Mouse (Mus musculus) liver, postnatal 0 days (tissue): ENCODE data around the gene Retreg3. TPM values are rescaled to one million over a fixed set of nuclear protein-coding genes. Genes with fewer than 3 reads are reported as not detected.

Experiments used
- ATAC-seq: fragments of 200-750 bp; cut with Nextera tagmentation; 2 replicates; pipeline ENCODE4 v1.8.0; 2017; ENCODE audit warnings: mild to moderate bottlenecking, moderate library complexity
- DNase-seq: peaks from one replicate; pipeline ENCODE4 v3.0.0-alpha.2; 2016
- H3K27ac ChIP-seq: fragments of 300-500 bp; sonication (generic); 2 replicates; pipeline ENCODE4 v1.5.1; 2014; ENCODE audit warnings: antibody characterized with exemption, moderate library complexity, mild to moderate bottlenecking, low read depth
- H3K27me3 ChIP-seq: fragments of 300-500 bp; sonication (generic); 2 replicates; pipeline ENCODE4 v1.6.1; 2014; ENCODE audit warnings: low read length, control low read depth, mixed read lengths; ENCODE audit not compliant: insufficient read depth
- H3K36me3 ChIP-seq: fragments of 300-500 bp; sonication (generic); replicated peaks from 2 replicates; pipeline ENCODE4 v1.6.1; 2014; ENCODE audit warnings: mild to moderate bottlenecking, control low read depth, low read length, moderate library complexity, mixed read lengths; ENCODE audit not compliant: insufficient read depth
- H3K4me1 ChIP-seq: fragments of 300-500 bp; sonication (generic); 2 replicates; pipeline ENCODE4 v1.6.1; 2014; ENCODE audit warnings: antibody characterized with exemption, mild to moderate bottlenecking, control low read depth; ENCODE audit not compliant: insufficient read depth
- H3K4me2 ChIP-seq: fragments of 300-500 bp; sonication (generic); 2 replicates; pipeline ENCODE4 v1.6.1; 2014; ENCODE audit warnings: low read depth, mild to moderate bottlenecking, low read length, moderate library complexity, mixed read lengths
- H3K4me3 ChIP-seq: fragments of 300-500 bp; sonication (generic); 2 replicates; pipeline ENCODE4 v1.5.1; 2014; ENCODE audit warnings: low read depth, low read length
- H3K9ac ChIP-seq: fragments of 300-500 bp; sonication (generic); replicated peaks from 2 replicates; pipeline ENCODE4 v1.6.1; 2014; ENCODE audit warnings: mild to moderate bottlenecking, moderate library complexity
- H3K9me3 ChIP-seq: fragments of 300-500 bp; sonication (generic); 2 replicates; pipeline ENCODE4 v1.6.1; 2016; ENCODE audit warnings: mild to moderate bottlenecking, control low read depth, low read length, mixed read lengths
- CTCF ChIP-seq: sonication (generic); IDR thresholded peaks from 2 replicates; pipeline ENCODE4 v1.5.1; 2016; ENCODE audit warnings: antibody characterized with exemption, low read depth
- EP300 ChIP-seq: IDR thresholded peaks from 2 replicates; pipeline ENCODE4 v1.6.1; 2016; ENCODE audit warnings: antibody characterized with exemption, low read depth, mild to moderate bottlenecking
- WGBS: fragments of 180-500 bp; shearing (Covaris S2); extraction: QIAGEN DNeasy Blood & Tissue Kit; methylation state at CpG from one replicate; pipeline ENCODE4 v1.1.7; 2014; ENCODE audit not compliant: insufficient replicate concordance; 5-methylcytosine and 5-hydroxymethylcytosine counted together
- polyA plus RNA-seq: library from polyadenylated mRNA; unstranded; fragments of >200 nt; fragmentation: Nextera tagmentation; extraction: Ambion mirVana; gene quantifications from 2 replicates; pipeline ENCODE4 v1.2.1, GENCODE M21; 2015

The Retreg3 gene
- polyA plus RNA-seq, 1 experiment from 2014 or later = 9.4 TPM

DNA sequence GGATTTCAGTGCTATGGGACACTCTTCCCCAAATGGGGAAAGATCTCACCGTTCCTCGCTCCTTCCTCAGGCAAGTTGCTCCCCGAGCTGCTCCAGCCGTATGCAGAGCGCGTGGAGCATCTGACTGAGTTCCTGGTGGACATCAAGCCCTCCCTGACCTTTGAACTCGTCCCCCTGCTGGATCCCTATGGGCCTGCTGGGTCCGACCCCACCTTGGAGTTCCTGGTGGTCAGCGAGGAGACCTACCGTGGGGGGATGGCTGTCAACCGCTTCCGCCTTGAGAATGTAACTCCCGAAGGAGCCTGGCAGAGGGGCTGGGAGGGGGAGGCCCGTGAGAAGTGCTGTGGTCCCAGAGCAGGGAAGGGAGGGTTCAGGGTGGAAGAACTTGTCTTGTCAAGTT, 35.4 kb downstream of the Retreg3 start:
- ATAC-seq = no peak
- TF ChIP-seq CTCF = no peak
- TF ChIP-seq EP300 = no peak
- no peak overlapping the region for H3K4me3 ChIP-seq

DNA sequence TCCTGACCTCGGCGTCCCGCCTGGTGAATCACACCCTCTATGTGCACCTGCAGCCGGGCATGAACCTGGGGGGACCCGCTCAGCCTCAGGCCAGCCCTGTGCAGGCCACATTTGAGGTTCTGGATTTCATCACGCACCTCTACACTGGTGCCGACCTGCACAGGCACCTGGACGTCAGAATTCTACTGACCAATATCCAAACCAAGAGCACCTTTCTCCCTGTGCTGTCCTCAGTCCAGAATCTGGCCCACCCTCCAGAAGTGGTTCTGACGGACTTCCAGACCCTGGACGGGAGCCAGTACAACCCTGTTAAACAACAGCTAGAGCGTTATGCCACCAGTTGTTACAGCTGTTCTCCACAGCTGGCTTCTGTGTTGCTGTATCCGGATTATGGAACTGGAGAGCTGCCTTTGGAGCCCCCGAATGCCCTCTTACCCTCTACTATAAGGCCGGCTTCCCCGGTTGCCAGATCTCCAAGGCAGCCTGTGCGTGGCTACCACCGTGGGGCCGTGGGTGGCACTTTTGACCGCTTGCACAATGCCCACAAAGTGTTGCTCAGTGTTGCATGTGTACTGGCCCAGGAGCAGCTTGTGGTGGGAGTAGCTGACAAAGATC, 36.5 kb downstream of the Retreg3 start:
- peaks cover 47% of the 10 kb centered on the region for H3K4me1 ChIP-seq
- TF ChIP-seq CTCF (no peak), EP300 (no peak)
- H3K9me3 ChIP-seq = no peaks in the 10 kb centered on the region
- peak overlapping the region; percentile 93 for H3K27ac ChIP-seq
- 22% methylated on average over 19 of the region's 19 CpGs for WGBS
- peaks cover 23% of the 10 kb centered on the region for H3K27me3 ChIP-seq
- peak overlapping the region; percentile 86 for H3K9ac ChIP-seq
- H3K4me2 ChIP-seq = peak overlapping the region; percentile 88
- ATAC-seq (peak; percentile 23), DNase-seq (peak; percentile 67)
- H3K4me3 ChIP-seq = peak overlapping the region; percentile 65
- peaks cover 17% of the 10 kb centered on the region for H3K36me3 ChIP-seq

More for the DNA sequence above, 35.4 kb downstream of the Retreg3 start:
- 83% methylated on average over 14 of the region's 14 CpGs for WGBS
- Histone ChIP-seq H3K9ac (no peak overlapping the region; the same call in 1 of the 2 replicates), H3K4me1 (peaks cover 49% of the 10 kb centered on the region), H3K27ac (peak overlapping the region; percentile 93; the same call in 1 of the 2 replicates), H3K9me3 (no peaks in the 10 kb centered on the region), H3K27me3 (peaks cover 13% of the 10 kb centered on the region), H3K36me3 (peaks cover 23% of the 10 kb centered on the region), H3K4me2 (peak overlapping the region; percentile 88)
- no peak for DNase-seq

DNA sequence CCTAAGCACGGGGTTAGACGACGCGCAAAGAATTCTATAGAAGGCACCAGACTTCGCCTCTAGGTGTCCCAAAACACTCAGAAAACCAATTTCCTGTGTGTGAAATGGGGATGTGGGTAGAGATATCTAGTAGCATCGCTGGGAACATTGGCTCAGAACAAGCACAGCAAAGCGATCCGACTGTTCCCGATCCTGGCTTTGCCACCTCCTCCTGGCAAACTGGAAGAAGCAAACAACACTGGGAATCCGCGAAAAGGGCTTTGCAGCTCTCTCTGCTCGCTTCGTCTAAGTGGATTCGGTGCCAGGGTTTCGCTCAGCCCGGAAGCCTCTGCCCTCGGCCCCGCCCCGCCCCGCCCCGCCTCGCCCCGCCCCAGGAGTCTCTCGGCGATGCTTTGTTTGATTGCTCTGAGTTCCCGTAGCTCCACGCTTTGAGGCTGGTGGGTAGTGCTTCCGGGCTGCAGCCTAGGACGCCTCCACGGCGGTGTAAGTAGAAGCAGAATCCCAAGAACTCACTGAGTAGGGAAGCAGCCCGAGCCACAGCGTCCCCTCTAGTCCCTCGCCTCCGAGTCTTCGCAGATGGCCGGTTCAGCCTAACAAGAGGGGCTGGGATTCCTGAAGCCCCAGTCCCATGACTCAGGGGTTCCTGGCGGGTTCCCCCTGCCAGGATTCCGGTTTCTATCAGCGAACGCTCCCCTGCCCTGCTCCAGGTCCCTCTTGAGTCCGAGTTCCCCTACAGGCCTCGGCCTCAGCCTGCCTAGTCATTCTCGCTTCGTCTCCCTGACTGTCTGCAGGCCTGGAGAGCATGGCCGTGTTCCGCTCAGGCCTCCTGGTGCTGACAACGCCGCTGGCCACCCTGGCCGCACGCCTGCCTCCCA, 37.2 kb downstream of the Retreg3 start, which contains the start of gene Coasy:
Gene Coasy (plus strand): TSS at position 358 of the 875 bp plus-strand sequence.
- peak; percentile 7; the same call in 1 of the 2 replicates for TF ChIP-seq EP300
- peak; percentile 69 for TF ChIP-seq CTCF
- DNase-seq (peak; percentile 94), ATAC-seq (peak; percentile 87)
- peaks cover 17% of the 10 kb centered on the region for H3K36me3 ChIP-seq
- H3K4me3 ChIP-seq = peak within 1 kb of the TSS; percentile 65
- H3K27me3 ChIP-seq = peaks cover 26% of the 10 kb centered on the region
- peaks cover 40% of the 10 kb centered on the region for H3K4me1 ChIP-seq
- H3K27ac ChIP-seq = peak within 1 kb of the TSS; percentile 93
- no peaks in the 10 kb centered on the region for H3K9me3 ChIP-seq
- peak within 1 kb of the TSS; percentile 86 for H3K9ac ChIP-seq
- peak within 1 kb of the TSS; percentile 88 for H3K4me2 ChIP-seq
- WGBS = under 1% methylated on average over 48 of the region's 51 CpGs

DNA sequence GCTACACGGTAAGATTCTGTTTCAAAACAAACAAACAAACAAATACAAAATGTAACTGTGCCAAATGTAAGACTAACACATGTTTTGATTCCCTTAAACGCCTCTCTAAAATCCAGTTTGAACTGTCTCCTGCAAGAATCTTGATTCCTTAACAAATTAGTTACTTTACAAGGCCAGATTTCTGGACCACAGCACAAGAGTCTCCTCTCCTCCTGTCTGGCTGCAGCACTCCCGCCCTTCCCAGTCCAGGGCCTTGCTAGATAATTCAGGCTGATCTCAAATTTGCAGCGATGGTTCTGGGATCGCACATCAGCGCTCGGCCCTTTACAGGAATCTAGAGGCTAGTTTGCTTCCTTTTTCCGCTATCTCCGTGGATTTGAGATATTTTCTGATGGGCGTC, 38.0 kb downstream of the Retreg3 start:
- H3K9ac ChIP-seq = peak overlapping the region; percentile 86
- no peak for TF ChIP-seq EP300
- no peak for TF ChIP-seq CTCF
- peak overlapping the region; percentile 88 for H3K4me2 ChIP-seq
- H3K27ac ChIP-seq = peak overlapping the region; percentile 93
- peaks cover 19% of the 10 kb centered on the region for H3K36me3 ChIP-seq
- H3K9me3 ChIP-seq = no peaks in the 10 kb centered on the region
- H3K4me1 ChIP-seq = peaks cover 37% of the 10 kb centered on the region
- H3K27me3 ChIP-seq = peaks cover 26% of the 10 kb centered on the region
- DNase-seq (no peak), ATAC-seq (no peak)
- WGBS = 9% methylated on average over 10 of the region's 10 CpGs
- H3K4me3 ChIP-seq = peak overlapping the region; percentile 65

DNA sequence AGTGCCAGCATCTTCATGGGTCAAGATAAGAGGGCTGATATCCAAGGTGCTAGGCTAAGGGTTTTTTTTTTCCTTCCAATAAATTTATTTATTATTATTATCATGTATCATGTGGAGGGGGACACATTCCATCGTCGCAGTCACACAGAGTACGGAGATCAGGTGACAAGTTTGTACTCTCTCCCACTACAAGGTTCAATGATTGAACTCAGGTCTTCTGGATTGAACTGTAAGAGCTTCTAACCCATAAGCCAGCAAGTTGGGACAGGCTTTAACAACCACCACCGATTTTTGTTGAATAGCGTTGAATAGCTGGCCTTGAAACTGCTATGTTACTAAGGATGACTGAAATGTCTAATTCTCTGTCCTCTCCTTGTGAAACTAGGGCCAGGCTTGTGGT, 39.3 kb downstream of the Retreg3 start:
- DNase-seq = no peak
- Histone ChIP-seq H3K27me3 (peaks cover 26% of the 10 kb centered on the region), H3K4me1 (peaks cover 28% of the 10 kb centered on the region), H3K9me3 (no peaks in the 10 kb centered on the region), H3K9ac (no peak overlapping the region), H3K4me3 (no peak overlapping the region), H3K27ac (no peak overlapping the region), H3K4me2 (no peak overlapping the region), H3K36me3 (peaks cover 19% of the 10 kb centered on the region)
- ATAC-seq = no peak
- WGBS = 68% methylated on average over 5 of the region's 5 CpGs
- TF ChIP-seq CTCF = no peak
- no peak for TF ChIP-seq EP300

DNA sequence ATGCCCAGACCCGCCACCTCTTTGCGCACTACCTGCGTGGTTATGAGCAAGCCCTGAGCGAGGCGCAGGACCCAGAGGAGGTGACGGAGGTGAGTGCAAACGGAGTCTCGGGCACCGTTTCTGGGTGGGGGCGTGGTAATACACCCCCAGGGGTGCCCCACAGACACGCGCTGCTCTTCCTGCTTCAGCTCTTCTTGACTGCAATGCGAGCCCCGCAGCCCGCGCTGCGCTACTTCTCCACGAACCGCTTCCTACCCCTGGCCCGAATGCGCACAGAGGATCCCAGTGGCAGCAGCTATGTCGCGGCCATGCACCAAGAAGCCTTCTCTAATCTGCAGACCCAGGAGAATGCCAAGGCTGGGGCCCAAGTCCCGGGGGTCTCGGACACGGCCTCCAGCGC, 39.9 kb downstream of the Retreg3 start:
- no peaks in the 10 kb centered on the region for H3K9me3 ChIP-seq
- no peak for TF ChIP-seq CTCF
- no peak for TF ChIP-seq EP300
- peaks cover 28% of the 10 kb centered on the region for H3K4me1 ChIP-seq
- ATAC-seq (no peak), DNase-seq (no peak)
- H3K4me3 ChIP-seq = peak overlapping the region; percentile 22
- 12% methylated on average over 25 of the region's 27 CpGs for WGBS
- H3K9ac ChIP-seq = no peak overlapping the region
- H3K27me3 ChIP-seq = peaks cover 26% of the 10 kb centered on the region
- H3K36me3 ChIP-seq = peaks cover 14% of the 10 kb centered on the region
- peak overlapping the region; percentile 53 for H3K4me2 ChIP-seq
- no peak overlapping the region for H3K27ac ChIP-seq
